Comparison of ENCODE assay signal across 10 mouse cellular contexts in genomic region chr9:53665428-53665827, GRCm38 (mm10). TPM values are rescaled to one million over a fixed set of nuclear protein-coding genes. Genes with fewer than 3 reads are reported as not detected.
DNase-seq lines count a peak whose midpoint lies in the region; ATAC-seq lines count a peak whose summit lies in the region.
"Had no signal": no experiment of that assay in that cellular context is flagged by ENCODE, and none has a peak within 500 bp of the region (broad histone marks: within the 10 kb centered on the region; RNA-seq: fewer than 3 reads in every experiment).

No protein-coding gene starts in this region.

- no peak for ATAC-seq in intestine, embryonic 14.5 days (replicated peaks; ENCODE audit: low FRiP score, low TSS enrichment, low read depth)
- ATAC-seq in intestine, embryonic 16.5 days: no peak
- ATAC-seq in embryonic facial prominence, embryonic 12.5 days (ENCODE audit: insufficient number of reproducible peaks, insufficient read depth, low FRiP score, low TSS enrichment): no peak
- no peak for ATAC-seq in hindbrain, embryonic 15.5 days (ENCODE audit: low FRiP score, low read depth)
- no peak for ATAC-seq in midbrain, embryonic 12.5 days (ENCODE audit: low FRiP score, low read depth)
- ATAC-seq: CD4-positive, CD25-positive, alpha-beta regulatory T cell, adult 4 months had no signal

- peak overlapping the region; percentile 89 for H3K4me2 ChIP-seq in intestine, embryonic 14.5 days (ENCODE audit: low read length)
- H3K4me2 ChIP-seq in intestine, embryonic 16.5 days (ENCODE audit: low read depth, low read length): no peak overlapping the region
- peak overlapping the region; percentile 90 for H3K4me2 ChIP-seq in embryonic facial prominence, embryonic 12.5 days (replicated peaks)
- peak overlapping the region; percentile 89 for H3K4me2 ChIP-seq in hindbrain, embryonic 15.5 days
- H3K4me2 ChIP-seq in midbrain, embryonic 12.5 days (replicated peaks): peak overlapping the region; percentile 85

- H3K9me3 ChIP-seq in intestine, embryonic 14.5 days (ENCODE audit: control insufficient read depth, low read length): no peaks in the 10 kb centered on the region
- H3K9me3 ChIP-seq in intestine, embryonic 16.5 days (ENCODE audit: control insufficient read depth, low read length): no peaks in the 10 kb centered on the region
- H3K9me3 ChIP-seq in embryonic facial prominence, embryonic 12.5 days: no peaks in the 10 kb centered on the region
- H3K9me3 ChIP-seq in hindbrain, embryonic 15.5 days: no peaks in the 10 kb centered on the region
- no peaks in the 10 kb centered on the region for H3K9me3 ChIP-seq in midbrain, embryonic 12.5 days

- H3K27me3 ChIP-seq in intestine, embryonic 14.5 days (replicated peaks; ENCODE audit: control insufficient read depth, insufficient read depth, low read length): no peaks in the 10 kb centered on the region
- H3K27me3 ChIP-seq in intestine, embryonic 16.5 days (replicated peaks; ENCODE audit: control insufficient read depth, insufficient read depth, low read length): no peaks in the 10 kb centered on the region
- no peaks in the 10 kb centered on the region for H3K27me3 ChIP-seq in embryonic facial prominence, embryonic 12.5 days
- H3K27me3 ChIP-seq in hindbrain, embryonic 15.5 days: no peaks in the 10 kb centered on the region
- H3K27me3 ChIP-seq in midbrain, embryonic 12.5 days: no peaks in the 10 kb centered on the region

- DNase-seq in intestine, embryonic 14.5 days (ENCODE audit: low spot score): no peak
- no peak for DNase-seq in left cerebral cortex, adult 9 months (ENCODE audit: low spot score in 2 of 2)
- no peak for DNase-seq in urinary bladder, adult 18-20 months (ENCODE audit: low spot score in 2 of 2)
- DNase-seq in right cerebral cortex, postnatal 4 days: no peak
- DNase-seq: layer of hippocampus, postnatal 36 days had no signal

- H3K4me1 ChIP-seq in intestine, embryonic 14.5 days (replicated peaks; ENCODE audit: control insufficient read depth, insufficient read depth, low read length): peaks cover 10% of the 10 kb centered on the region; the same call in 1 of the 2 replicates
- peaks cover 17% of the 10 kb centered on the region for H3K4me1 ChIP-seq in intestine, embryonic 16.5 days (ENCODE audit: control insufficient read depth, insufficient read depth, low read length)
- peaks cover 22% of the 10 kb centered on the region for H3K4me1 ChIP-seq in embryonic facial prominence, embryonic 12.5 days
- H3K4me1 ChIP-seq in hindbrain, embryonic 15.5 days (replicated peaks): peaks cover 29% of the 10 kb centered on the region
- peaks cover 26% of the 10 kb centered on the region for H3K4me1 ChIP-seq in midbrain, embryonic 12.5 days

- no peaks in the 10 kb centered on the region for H3K36me3 ChIP-seq in intestine, embryonic 14.5 days (ENCODE audit: control insufficient read depth, insufficient read depth, low read length)
- no peaks in the 10 kb centered on the region for H3K36me3 ChIP-seq in intestine, embryonic 16.5 days (ENCODE audit: control insufficient read depth, insufficient read depth, low read length)
- H3K36me3 ChIP-seq in embryonic facial prominence, embryonic 12.5 days: no peaks in the 10 kb centered on the region
- no peaks in the 10 kb centered on the region for H3K36me3 ChIP-seq in hindbrain, embryonic 15.5 days
- H3K36me3 ChIP-seq in midbrain, embryonic 12.5 days: no peaks in the 10 kb centered on the region

- no peak overlapping the region for H3K9ac ChIP-seq in intestine, embryonic 14.5 days (ENCODE audit: low read length)
- no peak overlapping the region for H3K9ac ChIP-seq in intestine, embryonic 16.5 days (ENCODE audit: low read depth, low read length)
- no peak overlapping the region for H3K9ac ChIP-seq in embryonic facial prominence, embryonic 12.5 days
- H3K9ac ChIP-seq in hindbrain, embryonic 15.5 days: no peak overlapping the region
- H3K9ac ChIP-seq in midbrain, embryonic 12.5 days (replicated peaks): no peak overlapping the region

- no peak overlapping the region for H3K4me3 ChIP-seq in intestine, embryonic 14.5 days (ENCODE audit: low read depth, low read length)
- H3K4me3 ChIP-seq in intestine, embryonic 16.5 days (ENCODE audit: low read length): no peak overlapping the region
- H3K4me3 ChIP-seq in embryonic facial prominence, embryonic 12.5 days: peak overlapping the region; percentile 90; the same call in 1 of the 2 replicates
- peak overlapping the region; percentile 80 for H3K4me3 ChIP-seq in hindbrain, embryonic 15.5 days
- H3K4me3 ChIP-seq in midbrain, embryonic 12.5 days: peak overlapping the region; percentile 92

- H3K27ac ChIP-seq in intestine, embryonic 14.5 days (ENCODE audit: low read depth): no peak overlapping the region
- H3K27ac ChIP-seq in intestine, embryonic 16.5 days (ENCODE audit: low read length): no peak overlapping the region
- no peak overlapping the region for H3K27ac ChIP-seq in embryonic facial prominence, embryonic 12.5 days
- no peak overlapping the region for H3K27ac ChIP-seq in hindbrain, embryonic 15.5 days (replicated peaks)
- H3K27ac ChIP-seq in midbrain, embryonic 12.5 days (replicated peaks): no peak overlapping the region

RNA-seq across cellular contexts. Expression of gene Cul5, which starts 4.4 kb away (rescaled TPM):
- polyA plus RNA-seq in intestine, embryonic 14.5 days (2014; fragmentation: Nextera tagmentation; extraction: Ambion mirVana): 38.8 and 40.3 TPM in 2 replicates
- polyA plus RNA-seq in intestine, embryonic 16.5 days (2015; fragmentation: Nextera tagmentation; extraction: Ambion mirVana): 20.3 and 22.4 TPM in 2 replicates
- polyA plus RNA-seq in embryonic facial prominence, embryonic 12.5 days (2016; fragmentation: Nextera tagmentation; extraction: Ambion mirVana): 44.0 and 45.8 TPM in 2 replicates
- 36.7 and 38.8 TPM in 2 replicates for polyA plus RNA-seq in hindbrain, embryonic 15.5 days (2015; fragmentation: Nextera tagmentation; extraction: Ambion mirVana)
- polyA plus RNA-seq in midbrain, embryonic 12.5 days (2016; fragmentation: Nextera tagmentation; extraction: Ambion mirVana): 48.9 and 51.2 TPM in 2 replicates

RNA-seq across cellular contexts. Expression of gene Rab39, which starts 40.6 kb away (rescaled TPM):
- polyA plus RNA-seq in intestine, embryonic 14.5 days (2014; fragmentation: Nextera tagmentation; extraction: Ambion mirVana): 0.90 and 1.3 TPM in 2 replicates
- polyA plus RNA-seq in intestine, embryonic 16.5 days (2015; fragmentation: Nextera tagmentation; extraction: Ambion mirVana): 0.40 and 0.43 TPM in 2 replicates
- 0.97 and 1.3 TPM in 2 replicates for polyA plus RNA-seq in embryonic facial prominence, embryonic 12.5 days (2016; fragmentation: Nextera tagmentation; extraction: Ambion mirVana)
- 3.2 and 3.3 TPM in 2 replicates for polyA plus RNA-seq in hindbrain, embryonic 15.5 days (2015; fragmentation: Nextera tagmentation; extraction: Ambion mirVana)
- polyA plus RNA-seq in midbrain, embryonic 12.5 days (2016; fragmentation: Nextera tagmentation; extraction: Ambion mirVana): 3.9 and 4.9 TPM in 2 replicates
- polyA plus RNA-seq: CD4-positive, CD25-positive, alpha-beta regulatory T cell, adult 4 months had no signal

RNA-seq across cellular contexts. Expression of gene Acat1, which starts 55.2 kb away (rescaled TPM):
- polyA plus RNA-seq in intestine, embryonic 14.5 days (2014; fragmentation: Nextera tagmentation; extraction: Ambion mirVana): 122 and 131 TPM in 2 replicates
- polyA plus RNA-seq in intestine, embryonic 16.5 days (2015; fragmentation: Nextera tagmentation; extraction: Ambion mirVana): 167 and 174 TPM in 2 replicates
- polyA plus RNA-seq in embryonic facial prominence, embryonic 12.5 days (2016; fragmentation: Nextera tagmentation; extraction: Ambion mirVana): 89.4 and 91.0 TPM in 2 replicates
- 163 and 166 TPM in 2 replicates for polyA plus RNA-seq in hindbrain, embryonic 15.5 days (2015; fragmentation: Nextera tagmentation; extraction: Ambion mirVana)
- polyA plus RNA-seq in midbrain, embryonic 12.5 days (2016; fragmentation: Nextera tagmentation; extraction: Ambion mirVana): 60.3 and 62.0 TPM in 2 replicates

Comparison
In these comparisons a context has a peak if more than half of its experiments do, and no peak if none do; other contexts are left out.
1. H3K4me3 ChIP-seq: peak in embryonic facial prominence, embryonic 12.5 days (single experiment), hindbrain, embryonic 15.5 days (single experiment) and midbrain, embryonic 12.5 days (single experiment); none in intestine, embryonic 14.5 days (single experiment) and intestine, embryonic 16.5 days (single experiment).